Mouse (Mus musculus) retina, postnatal 7 days (tissue): ENCODE results near the gene Bnc1.
A peak's percentile ranks its signal among the peaks of the same experiment; 100 is the strongest.

Experiments
- DNase-seq: peaks from one replicate; pipeline ENCODE4 v3.0.0-alpha.2; 2012; ENCODE audit warnings: low read depth, low spot score

Bnc1 gene

DNA sequence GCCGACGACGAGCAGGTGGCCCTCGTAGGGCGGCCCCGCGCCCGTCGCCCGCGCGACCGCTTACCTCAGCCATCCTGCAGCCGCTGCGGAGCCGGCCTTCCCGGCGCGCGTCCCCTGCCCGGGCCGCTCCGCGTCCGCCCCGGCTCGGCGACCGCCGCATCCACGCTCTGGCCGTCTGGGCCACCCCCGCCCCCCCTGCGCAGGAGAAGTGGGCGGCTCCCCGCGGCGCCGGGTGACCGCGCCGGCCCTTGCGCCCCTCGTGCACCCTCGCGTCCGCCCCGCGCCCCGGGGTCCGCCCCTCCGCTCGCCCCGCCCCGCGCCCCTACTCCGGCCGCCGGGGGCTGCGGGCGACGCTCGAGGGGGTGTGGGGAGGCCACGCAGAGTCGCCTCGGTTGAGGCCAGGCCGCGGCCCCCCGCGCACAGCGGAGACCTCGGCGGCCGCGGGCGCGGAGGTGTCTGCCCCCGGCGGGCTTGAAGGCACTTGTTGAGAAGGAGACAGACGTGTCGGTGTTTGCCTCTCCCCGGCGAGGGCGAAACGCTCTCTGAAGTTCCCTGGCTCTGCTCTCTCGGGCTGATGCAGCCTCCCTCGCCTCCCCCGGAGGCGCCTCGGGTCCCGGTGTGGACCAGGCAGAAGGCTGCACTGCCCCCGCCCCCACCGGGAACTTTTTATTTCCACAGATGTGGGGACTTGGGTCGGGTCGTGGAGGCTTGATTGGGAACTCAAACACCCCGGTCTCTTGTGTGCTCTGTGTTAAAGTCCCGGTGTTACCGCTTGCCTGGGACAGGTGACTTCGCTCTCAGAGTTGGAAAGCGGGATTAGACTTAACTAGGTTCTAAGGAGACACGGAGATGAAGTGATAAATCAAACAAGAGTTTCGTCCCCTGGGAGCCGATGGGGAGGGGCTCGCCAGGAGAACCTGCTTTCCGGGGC is at the start of gene Bnc1:
Gene Bnc1 (minus strand): TSS at position 162 of the 931 bp plus-strand sequence.
- no peak for DNase-seq

DNA sequence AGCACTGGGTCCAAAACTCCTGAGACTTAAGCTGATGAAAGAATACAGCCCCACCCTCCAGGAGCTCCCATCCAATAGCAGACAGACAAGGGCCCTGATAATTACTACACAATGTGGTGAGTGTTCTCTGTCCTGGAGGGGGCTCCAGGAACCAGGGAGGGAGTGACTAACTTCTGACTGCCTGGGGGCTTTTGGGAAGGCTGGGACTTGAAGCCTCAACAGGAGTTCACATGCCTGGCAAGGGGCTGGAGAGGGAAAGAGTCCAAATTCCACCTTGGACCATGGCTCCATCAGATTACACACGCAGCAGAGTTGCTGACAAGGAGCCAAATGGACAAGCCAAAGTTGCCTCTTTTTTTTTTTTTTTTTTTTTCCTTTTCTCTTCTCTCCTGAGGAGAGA is 41.3 kb upstream of the Bnc1 start:
- no peak for DNase-seq

- peak; percentile 13 for DNase-seq
These were observed 37.6 kb upstream of the Bnc1 start for GRCm38 (mm10) chr7:82029666-82030065.

DNA sequence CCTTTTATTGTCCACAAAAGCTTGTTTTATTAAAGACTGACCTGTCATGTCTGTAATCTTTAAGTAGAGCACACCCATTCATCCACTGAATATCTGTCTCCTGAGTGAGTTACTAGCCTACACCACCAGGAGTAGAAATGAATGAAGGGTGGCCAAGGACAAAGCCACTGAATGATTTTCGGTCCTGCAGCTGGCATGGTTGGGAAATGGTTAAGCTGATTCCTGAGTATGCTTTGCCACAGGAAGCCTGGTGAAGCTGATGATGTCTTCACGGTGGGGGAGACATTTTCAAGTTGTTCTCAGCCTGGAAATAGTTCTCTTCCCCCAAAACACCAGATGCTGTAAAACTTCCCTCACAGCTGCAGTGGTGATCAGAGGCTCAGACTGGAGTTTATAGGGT is 33.7 kb upstream of the Bnc1 start:
- no peak for DNase-seq

DNA sequence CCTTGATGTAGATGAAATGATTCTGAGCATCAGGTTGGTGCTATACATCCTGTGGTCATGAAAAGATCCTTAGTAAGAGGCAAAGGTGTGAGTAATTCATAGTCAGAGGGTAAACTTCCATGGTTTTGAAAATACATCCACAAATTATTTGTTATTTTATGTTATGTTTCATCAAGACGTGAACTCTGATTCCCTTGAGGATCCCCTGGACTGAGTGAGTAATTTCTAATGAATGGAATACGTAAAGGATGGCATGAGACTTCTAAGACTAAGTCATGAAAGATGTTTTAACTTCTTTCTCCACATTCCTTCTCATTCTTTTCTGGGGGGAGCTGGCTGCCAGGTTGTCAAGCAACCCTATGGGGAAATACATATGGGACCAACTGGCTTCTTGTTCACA is 31.6 kb upstream of the Bnc1 start:
- no peak for DNase-seq

DNA sequence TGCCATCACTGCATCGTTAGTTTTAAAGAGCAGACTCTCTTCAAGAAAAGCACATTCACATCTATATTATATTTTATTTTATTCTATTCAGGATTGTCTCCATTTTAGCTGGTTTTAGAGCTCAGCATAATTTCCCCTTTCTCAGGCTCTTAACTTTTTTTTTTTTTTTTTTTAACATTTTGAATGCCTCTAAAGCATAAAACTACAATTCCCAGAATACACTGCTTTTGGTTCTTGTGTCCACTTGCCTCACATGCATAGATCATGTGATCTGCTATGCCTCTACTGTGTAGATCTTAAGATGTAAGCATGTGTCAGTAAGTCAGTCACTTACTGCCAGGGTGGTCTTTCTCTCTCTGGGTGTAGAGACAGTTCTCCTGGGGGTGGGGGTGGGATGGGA is 30.3 kb upstream of the Bnc1 start:
- no peak for DNase-seq

GRCm38 (mm10) chr7:82018031-82018430 is 25.9 kb upstream of the Bnc1 start:
- DNase-seq: no peak

- no peak for DNase-seq
These were observed 24.9 kb upstream of the Bnc1 start for GRCm38 (mm10) chr7:82016751-82017710.

GRCm38 (mm10) chr7:82012472-82012871 is 20.4 kb upstream of the Bnc1 start:
- no peak for DNase-seq

- no peak for DNase-seq
These were observed 19.7 kb upstream of the Bnc1 start for GRCm38 (mm10) chr7:82011534-82012401.

- no peak for DNase-seq
These were observed 15.1 kb upstream of the Bnc1 start for GRCm38 (mm10) chr7:82007151-82007550.

- DNase-seq: no peak
These were observed 12.1 kb upstream of the Bnc1 start for GRCm38 (mm10) chr7:82004228-82004627.

- no peak for DNase-seq
These were observed 7.7 kb upstream of the Bnc1 start for GRCm38 (mm10) chr7:81999816-82000215.

- DNase-seq: no peak
These were observed 7.3 kb upstream of the Bnc1 start for GRCm38 (mm10) chr7:81999372-81999771.

DNA sequence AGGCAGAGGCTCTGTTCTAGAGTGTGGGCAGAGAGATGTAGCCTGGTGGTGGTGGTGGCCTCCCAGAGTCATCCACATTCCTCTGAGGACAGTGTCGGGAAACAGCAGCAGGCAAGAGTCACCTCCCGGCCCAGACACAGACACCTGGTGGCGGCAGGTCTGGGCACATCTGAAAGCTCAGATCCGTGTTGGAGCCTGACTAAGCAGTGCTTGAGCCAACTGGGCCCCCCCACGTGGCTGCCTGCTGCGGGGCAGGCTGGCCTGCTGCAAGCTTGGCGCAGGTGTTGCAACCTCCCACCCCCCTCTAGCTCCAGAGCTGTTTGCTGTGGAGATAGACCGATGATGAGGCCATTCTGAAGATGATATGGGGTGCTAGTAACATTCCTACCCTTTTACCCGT is 3.9 kb upstream of the Bnc1 start:
- DNase-seq: no peak

DNA sequence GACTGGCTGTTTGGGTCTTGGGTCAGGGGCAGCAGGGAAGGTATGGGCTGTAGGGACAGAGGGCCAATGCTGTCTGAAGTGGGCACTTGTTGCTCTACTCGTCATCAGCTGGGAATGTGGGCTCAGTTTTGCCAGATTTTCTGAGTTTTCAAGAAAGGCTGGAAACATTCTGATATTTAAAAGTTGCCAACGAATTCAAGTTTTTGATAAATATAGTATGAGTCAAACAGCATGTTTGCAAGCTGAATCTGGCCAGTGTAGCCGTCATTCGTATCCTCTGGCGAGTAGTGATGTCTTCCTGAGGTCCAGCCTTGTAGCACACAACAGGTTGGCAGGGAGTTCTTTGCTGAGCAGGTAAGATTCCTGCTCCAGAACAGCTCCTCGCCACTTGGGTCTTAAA is 3.0 kb upstream of the Bnc1 start:
- no peak for DNase-seq

DNA sequence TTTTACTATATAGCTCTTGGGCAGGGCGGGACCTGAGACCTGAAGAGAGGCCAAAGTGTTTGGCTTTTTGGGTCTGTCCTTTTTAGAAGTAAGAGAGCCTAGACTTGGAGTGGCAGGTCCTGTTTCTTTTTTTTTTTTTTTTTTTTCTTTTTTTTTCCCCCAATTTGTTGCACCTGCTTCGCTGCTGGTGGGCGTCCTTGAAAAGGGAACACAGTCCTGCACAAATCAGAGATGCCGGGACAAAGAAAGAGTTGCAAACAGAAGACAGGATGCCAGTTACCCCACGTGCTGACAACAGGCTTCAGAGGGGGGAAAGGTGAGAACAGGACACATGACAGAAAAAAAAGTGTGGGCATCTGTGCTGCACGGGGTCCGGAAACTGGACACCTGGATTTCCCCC is 1.0 kb upstream of the Bnc1 start:
- DNase-seq: no peak

DNA sequence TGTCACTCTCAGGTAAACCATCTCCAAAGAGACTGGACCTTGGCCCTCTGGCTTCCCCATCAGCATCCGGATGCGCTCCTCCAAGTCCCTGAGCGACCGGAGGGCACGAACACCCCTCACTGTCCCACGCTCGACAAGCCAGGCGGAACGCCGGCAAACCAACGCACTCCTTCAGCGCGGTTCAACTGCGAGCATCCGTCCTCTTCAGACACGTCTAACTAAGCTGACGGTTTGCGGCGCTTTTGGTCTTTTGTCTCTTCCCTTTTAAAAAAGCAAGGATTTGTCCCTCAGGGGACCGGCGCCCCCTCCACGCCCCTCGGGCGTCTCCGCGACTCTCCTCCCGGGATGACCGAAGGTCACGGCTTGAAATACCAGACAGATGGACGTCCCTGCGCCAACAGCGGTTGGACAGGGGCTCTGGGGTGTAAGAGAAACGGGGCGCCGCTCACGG is 456 bp downstream of the Bnc1 start:
- no peak for DNase-seq

DNA sequence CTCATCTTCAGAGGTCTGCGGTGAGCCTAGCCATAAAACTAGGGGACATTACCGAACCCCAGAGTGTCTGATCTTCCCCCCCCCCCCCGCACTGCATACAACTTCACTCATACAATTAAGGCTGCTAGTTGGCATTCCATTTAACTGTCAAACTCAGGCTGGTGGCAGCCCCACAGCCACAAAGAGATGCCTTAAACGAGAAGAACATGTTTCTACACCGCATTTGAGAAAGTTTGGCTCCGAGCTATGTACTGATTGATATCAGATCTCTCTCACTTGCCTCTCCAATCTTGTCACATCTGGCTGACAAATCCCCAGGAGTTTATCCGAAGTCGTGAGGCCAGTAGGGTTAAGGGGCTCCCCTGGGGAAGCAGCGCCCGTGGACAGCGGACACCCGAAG is 976 bp downstream of the Bnc1 start:
- no peak for DNase-seq

DNA sequence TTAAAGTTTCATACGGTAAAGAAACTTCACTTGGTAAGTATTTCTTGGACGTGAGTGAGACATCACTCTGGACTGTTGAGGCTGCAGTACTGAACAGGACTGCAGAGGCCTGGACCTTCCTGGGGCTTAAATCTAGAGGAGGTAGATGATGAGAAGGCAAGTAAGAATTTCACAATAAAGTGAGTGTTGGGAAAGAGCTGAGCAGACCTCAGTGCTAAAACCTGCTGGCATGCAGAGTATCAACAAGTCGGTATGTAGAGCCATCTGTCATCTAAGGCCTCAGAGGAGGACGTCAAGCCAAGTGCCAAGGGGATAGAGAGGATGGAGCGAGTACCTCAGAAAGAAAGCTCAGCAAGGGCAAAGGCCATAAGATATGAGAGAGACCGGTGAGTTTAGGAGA is 8.4 kb downstream of the Bnc1 start:
- no peak for DNase-seq

DNA sequence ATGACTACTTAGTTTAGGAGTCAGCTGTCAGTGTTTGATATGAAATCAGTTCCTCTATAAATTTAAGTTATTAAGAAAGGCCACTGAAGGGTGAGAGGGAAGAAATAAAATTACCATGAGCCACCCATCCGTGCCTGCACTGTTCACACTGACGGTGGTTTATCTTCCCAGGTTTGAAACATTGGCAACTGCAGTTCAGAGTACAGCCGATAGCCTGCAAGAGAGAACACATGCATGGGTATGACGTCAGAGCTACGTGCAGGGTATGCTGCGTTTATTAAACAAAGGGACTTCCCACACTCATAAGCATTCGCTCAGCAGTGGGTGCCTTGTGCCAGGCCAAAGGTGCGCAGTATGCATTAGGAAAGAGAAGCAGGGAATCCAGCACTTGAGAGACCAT is 13.8 kb downstream of the Bnc1 start:
- DNase-seq: no peak
